Mouse (Mus musculus) midbrain, embryonic 11.5 days (tissue): ENCODE results near the gene Ankrd49. TPM values are rescaled to one million over a fixed set of nuclear protein-coding genes. Genes with fewer than 3 reads are reported as not detected.

Source experiments
- ATAC-seq: fragments of 200-750 bp; cut with Nextera tagmentation; 2 replicates; pipeline ENCODE4 v1.8.0; 2017; ENCODE audit warnings: moderate TSS enrichment, moderate library complexity; ENCODE audit not compliant: low FRiP score
- DNase-seq: peaks from one replicate; pipeline ENCODE4 v3.0.0; 2015; ENCODE audit warnings: low spot score; ENCODE audit errors: missing footprints
- H3K27ac ChIP-seq: fragments of 300-500 bp; sonication (generic); 2 replicates; pipeline ENCODE4 v1.5.1; 2014; ENCODE audit warnings: low read depth, low read length
- H3K27me3 ChIP-seq: fragments of 300-500 bp; sonication (generic); 2 replicates; pipeline ENCODE4 v1.6.1; 2014; ENCODE audit warnings: mild to moderate bottlenecking, low read length, moderate library complexity, mixed read lengths; ENCODE audit not compliant: control insufficient read depth, insufficient read depth
- H3K36me3 ChIP-seq: fragments of 300-500 bp; sonication (generic); 2 replicates; pipeline ENCODE4 v1.6.1; 2014; ENCODE audit warnings: mild to moderate bottlenecking, low read length, moderate library complexity, mixed read lengths; ENCODE audit not compliant: control insufficient read depth, insufficient read depth
- H3K4me1 ChIP-seq: fragments of 300-500 bp; sonication (generic); 2 replicates; pipeline ENCODE4 v1.6.1; 2014; ENCODE audit warnings: low read length; ENCODE audit not compliant: control insufficient read depth, insufficient read depth
- H3K4me2 ChIP-seq: fragments of 300-500 bp; sonication (generic); 2 replicates; pipeline ENCODE4 v1.6.1; 2014; ENCODE audit warnings: mild to moderate bottlenecking, moderate library complexity
- H3K4me3 ChIP-seq: fragments of 300-500 bp; sonication (generic); 2 replicates; pipeline ENCODE4 v1.5.1; 2014; ENCODE audit warnings: low read depth, low read length
- H3K9ac ChIP-seq: fragments of 300-500 bp; sonication (generic); 2 replicates; pipeline ENCODE4 v1.6.1; 2014; ENCODE audit warnings: low read length
- H3K9me3 ChIP-seq: fragments of 300-500 bp; sonication (generic); 2 replicates; pipeline ENCODE4 v1.6.1; 2016; ENCODE audit warnings: low read length; ENCODE audit not compliant: control insufficient read depth
- WGBS: fragments of 180-500 bp; shearing (Covaris S2); extraction: QIAGEN DNeasy Blood & Tissue Kit; methylation state at CpG from one replicate; pipeline ENCODE4 v1.1.7; 2014; 5-methylcytosine and 5-hydroxymethylcytosine counted together
- polyA plus RNA-seq: library from polyadenylated mRNA; unstranded; fragments of >200 nt; fragmentation: Nextera tagmentation; extraction: Ambion mirVana; gene quantifications from 2 replicates; pipeline ENCODE4 v1.2.1, GENCODE M21; 2014

The Ankrd49 gene
- polyA plus RNA-seq, 1 experiment from 2014 or later: 63.2 TPM

DNA sequence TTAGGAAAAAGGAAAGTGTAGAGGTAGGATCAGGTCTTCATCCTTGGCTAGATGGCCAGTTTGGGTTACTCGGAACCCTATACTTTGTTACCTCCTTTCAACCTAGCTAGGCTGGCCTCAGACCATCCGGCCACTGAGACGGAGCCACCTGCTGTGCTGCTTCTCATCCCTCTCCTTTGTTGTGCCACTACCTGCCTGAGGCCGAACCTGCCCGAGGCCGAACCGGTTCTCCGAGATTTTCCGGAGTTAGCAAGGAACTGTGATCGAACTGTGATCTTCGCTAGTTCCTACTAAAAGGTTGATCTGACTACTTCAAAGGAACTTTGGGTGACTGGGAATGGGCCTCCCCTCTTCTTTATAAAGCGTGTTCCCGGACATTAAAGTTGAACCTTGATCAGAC is 6.3 kb downstream of the Ankrd49 start:
- no peak for ATAC-seq
- no peak overlapping the region for H3K4me2 ChIP-seq
- no peak for DNase-seq
- H3K9me3 ChIP-seq: no peaks in the 10 kb centered on the region
- H3K4me1 ChIP-seq: no peaks in the 10 kb centered on the region
- no peak overlapping the region for H3K9ac ChIP-seq
- no peak overlapping the region for H3K27ac ChIP-seq
- peaks cover 6% of the 10 kb centered on the region for H3K36me3 ChIP-seq
- H3K4me3 ChIP-seq: no peak overlapping the region
- H3K27me3 ChIP-seq: no peaks in the 10 kb centered on the region
- WGBS: 47% methylated on average over 13 of the region's 13 CpGs

DNA sequence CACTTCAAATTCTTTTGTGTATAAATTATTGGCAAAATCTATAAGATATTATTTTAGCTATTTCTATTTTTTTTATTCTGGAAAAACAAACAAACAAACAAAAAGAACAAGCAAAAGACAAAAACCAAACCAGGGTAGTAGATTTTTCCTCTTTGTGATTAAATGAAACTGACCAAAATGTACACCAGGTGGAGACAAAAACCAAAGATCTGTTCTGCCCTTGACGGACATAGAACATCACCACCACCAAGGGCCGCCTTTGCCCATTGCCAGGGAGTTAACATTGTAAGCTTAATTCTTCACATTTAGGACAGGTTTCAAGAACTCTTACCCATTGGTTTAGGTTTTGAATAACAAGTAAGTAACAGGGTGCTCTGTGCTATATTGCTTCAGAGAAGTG is 10.8 kb downstream of the Ankrd49 start:
- H3K27ac ChIP-seq: no peak overlapping the region
- no peaks in the 10 kb centered on the region for H3K36me3 ChIP-seq
- no peak overlapping the region for H3K9ac ChIP-seq
- no peak for ATAC-seq
- no peaks in the 10 kb centered on the region for H3K9me3 ChIP-seq
- DNase-seq: no peak
- no peak overlapping the region for H3K4me3 ChIP-seq
- no peak overlapping the region for H3K4me2 ChIP-seq
- 46% methylated on average over 2 of the region's 2 CpGs for WGBS
- H3K4me1 ChIP-seq: peaks cover 6% of the 10 kb centered on the region
- H3K27me3 ChIP-seq: no peaks in the 10 kb centered on the region

DNA sequence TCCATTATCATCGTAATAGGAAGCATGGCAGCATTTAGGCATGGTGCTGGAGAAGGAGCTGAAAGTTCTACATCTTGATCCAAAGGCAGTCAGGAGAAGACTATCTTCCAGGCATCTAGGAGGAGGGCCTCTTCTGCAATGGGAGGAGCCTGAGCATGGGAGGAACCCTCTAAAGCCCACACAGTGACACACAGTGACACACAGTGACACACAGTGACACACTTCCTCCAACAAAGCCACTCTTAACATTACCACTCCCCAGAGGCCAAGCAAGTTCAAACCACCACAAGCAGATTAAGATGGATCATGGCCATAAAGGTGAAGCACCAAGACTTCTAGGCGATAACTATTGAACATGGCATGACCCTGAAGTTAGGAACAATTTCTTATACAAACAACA is 12.6 kb downstream of the Ankrd49 start:
- Histone ChIP-seq H3K27ac (no peak overlapping the region), H3K4me2 (no peak overlapping the region), H3K27me3 (no peaks in the 10 kb centered on the region), H3K36me3 (no peaks in the 10 kb centered on the region), H3K4me3 (no peak overlapping the region), H3K9ac (no peak overlapping the region), H3K4me1 (peaks cover 6% of the 10 kb centered on the region), H3K9me3 (no peaks in the 10 kb centered on the region)
- DNase-seq (no peak), ATAC-seq (no peak)
- WGBS: 85% methylated on average over 2 of the region's 2 CpGs

DNA sequence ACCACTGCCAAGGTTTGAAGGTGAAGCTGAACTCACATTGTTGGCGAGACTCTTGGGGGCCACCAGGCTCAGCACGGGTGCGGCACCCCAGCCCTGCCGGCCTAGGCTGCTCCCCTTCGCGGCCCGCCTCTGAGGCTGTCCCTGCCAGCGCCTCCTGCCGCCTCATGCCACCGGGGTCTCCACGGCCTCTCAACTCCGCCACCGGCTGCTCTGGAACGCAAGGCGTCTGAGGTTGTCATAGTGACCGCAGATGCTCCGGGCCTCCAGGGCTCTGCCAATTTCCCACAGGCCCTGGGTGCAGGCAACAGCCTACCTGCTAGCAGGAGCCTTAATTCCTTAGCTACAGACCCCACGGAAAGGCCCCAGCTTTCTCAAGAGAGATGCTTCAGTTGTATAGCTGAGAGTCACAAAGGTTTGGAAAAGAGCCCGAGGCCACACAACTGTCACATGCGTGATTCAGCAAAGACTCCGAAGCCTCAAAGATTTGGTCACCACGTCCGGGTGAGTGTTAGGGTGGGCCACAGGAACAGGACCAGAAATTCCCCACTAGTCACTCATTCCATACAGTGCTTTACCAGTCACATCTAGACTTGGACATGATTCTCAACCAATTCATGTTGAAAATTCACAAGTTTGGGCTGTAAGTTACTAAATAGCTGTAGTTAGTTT is 13.7 kb downstream of the Ankrd49 start, which contains the start of gene 1700012B09Rik:
Gene 1700012B09Rik, minus strand, starts transcription at position 228 of the 669 bp plus-strand sequence.
- no peaks in the 10 kb centered on the region for H3K27me3 ChIP-seq
- no peaks in the 10 kb centered on the region for H3K9me3 ChIP-seq
- H3K4me2 ChIP-seq: peak within 1 kb of the TSS; percentile 30
- peak within 1 kb of the TSS; percentile 20; the same call in 1 of the 2 replicates for H3K9ac ChIP-seq
- 18% methylated on average over 23 of the region's 23 CpGs for WGBS
- peak; percentile 87 for DNase-seq
- no peak within 1 kb of the TSS for H3K27ac ChIP-seq
- H3K4me1 ChIP-seq: peaks cover 6% of the 10 kb centered on the region
- H3K36me3 ChIP-seq: no peaks in the 10 kb centered on the region
- no peak within 1 kb of the TSS for H3K4me3 ChIP-seq
- peak; percentile 77 for ATAC-seq

DNA sequence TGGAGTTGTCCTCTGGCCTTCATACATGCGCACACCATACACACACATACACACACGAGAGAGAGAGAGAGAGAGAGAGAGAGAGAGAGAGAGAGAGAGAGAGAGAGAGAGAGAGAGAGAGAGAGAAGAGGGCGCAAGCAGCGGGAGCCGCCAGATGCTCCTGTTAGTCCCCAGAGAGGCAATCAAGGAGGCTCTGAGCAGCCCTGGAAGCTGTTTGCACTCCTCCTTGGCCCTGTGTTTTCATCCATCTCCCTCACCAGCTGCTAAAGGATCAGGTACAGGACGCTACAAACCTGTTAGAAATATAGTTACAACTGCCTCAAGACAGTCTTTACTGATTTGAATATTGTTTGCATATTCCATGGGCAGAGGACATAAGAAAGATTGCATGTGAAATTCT is 14.8 kb downstream of the Ankrd49 start:
- ATAC-seq (no peak), DNase-seq (no peak)
- Histone ChIP-seq H3K9ac (no peak overlapping the region), H3K36me3 (no peaks in the 10 kb centered on the region), H3K27ac (no peak overlapping the region), H3K4me1 (peaks cover 6% of the 10 kb centered on the region), H3K4me2 (no peak overlapping the region), H3K9me3 (no peaks in the 10 kb centered on the region), H3K27me3 (no peaks in the 10 kb centered on the region), H3K4me3 (no peak overlapping the region)
- WGBS: 66% methylated on average over 6 of the region's 6 CpGs

DNA sequence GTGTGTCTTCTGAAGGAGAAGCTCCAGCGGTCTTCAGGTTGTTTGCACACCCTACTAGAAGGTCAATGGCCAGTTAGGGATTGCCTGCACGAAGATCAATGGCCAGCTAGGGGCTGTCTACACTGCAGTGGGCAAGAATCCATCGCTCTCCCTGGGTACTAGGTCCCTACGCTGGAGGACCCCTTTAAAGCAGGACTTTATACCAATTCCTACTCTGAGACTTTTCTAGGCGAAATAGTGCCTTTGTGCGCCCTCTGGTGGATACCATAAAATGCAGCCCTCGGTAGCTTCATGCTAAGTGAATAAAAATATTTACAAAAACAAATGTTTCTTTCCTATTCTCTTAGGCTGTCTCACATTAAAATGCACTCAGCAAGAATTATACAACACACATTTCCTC is 19.9 kb downstream of the Ankrd49 start:
- Histone ChIP-seq H3K4me1 (no peaks in the 10 kb centered on the region), H3K9ac (no peak overlapping the region), H3K9me3 (no peaks in the 10 kb centered on the region), H3K4me2 (no peak overlapping the region), H3K4me3 (no peak overlapping the region), H3K27ac (no peak overlapping the region), H3K36me3 (no peaks in the 10 kb centered on the region), H3K27me3 (no peaks in the 10 kb centered on the region)
- WGBS: 23% methylated on average over 7 of the region's 7 CpGs
- peak; percentile 97 for DNase-seq
- ATAC-seq: peak; percentile 59; the same call in 1 of the 2 replicates

DNA sequence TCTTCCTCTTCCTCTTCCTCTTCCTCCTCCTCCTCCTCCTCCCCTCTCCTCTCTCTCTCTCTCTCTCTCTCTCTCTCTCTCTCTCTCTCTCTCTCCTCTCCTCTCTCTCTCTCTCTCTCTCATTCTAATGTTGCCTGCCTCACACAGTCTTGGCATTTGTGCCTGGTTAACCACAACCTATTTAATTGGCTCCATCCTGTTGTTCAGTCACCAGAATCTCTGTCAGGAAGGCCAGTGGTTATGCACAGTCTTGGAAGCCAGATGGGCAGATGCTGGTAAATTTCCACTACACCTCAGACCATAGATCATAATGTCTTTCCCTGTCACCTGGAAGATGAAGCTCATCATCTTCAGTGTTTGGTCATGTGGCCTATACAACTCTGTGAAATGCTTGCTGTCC is 25.4 kb downstream of the Ankrd49 start:
- Histone ChIP-seq H3K27ac (no peak overlapping the region), H3K4me2 (no peak overlapping the region), H3K9ac (no peak overlapping the region), H3K4me1 (no peaks in the 10 kb centered on the region), H3K27me3 (no peaks in the 10 kb centered on the region), H3K9me3 (no peaks in the 10 kb centered on the region), H3K36me3 (no peaks in the 10 kb centered on the region), H3K4me3 (no peak overlapping the region)
- no peak for DNase-seq
- no peak for ATAC-seq

DNA sequence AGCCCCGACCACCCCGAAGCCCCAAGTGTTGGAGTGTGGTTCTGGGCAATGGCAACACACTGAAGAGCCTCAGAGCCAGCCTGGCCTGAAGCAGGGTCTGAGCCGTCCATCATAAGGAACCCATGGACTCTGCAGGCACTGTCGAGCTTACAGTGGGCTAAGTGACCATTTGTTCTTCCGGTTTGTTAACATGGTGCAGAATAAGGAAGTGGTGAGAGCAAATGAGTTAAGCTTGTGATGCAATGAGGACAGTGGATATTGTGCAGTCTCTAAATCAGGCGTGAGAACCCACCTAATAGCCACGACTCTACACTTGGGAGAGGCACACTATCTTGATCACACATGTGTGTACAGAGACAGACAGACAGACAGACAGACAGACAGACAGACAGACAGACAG is 26.1 kb downstream of the Ankrd49 start:
- WGBS: 80% methylated on average over 7 of the region's 7 CpGs
- no peak for DNase-seq
- H3K4me1 ChIP-seq: no peaks in the 10 kb centered on the region
- no peak overlapping the region for H3K4me3 ChIP-seq
- no peak overlapping the region for H3K9ac ChIP-seq
- no peak overlapping the region for H3K27ac ChIP-seq
- H3K36me3 ChIP-seq: no peaks in the 10 kb centered on the region
- H3K4me2 ChIP-seq: no peak overlapping the region
- ATAC-seq: no peak
- H3K27me3 ChIP-seq: no peaks in the 10 kb centered on the region
- H3K9me3 ChIP-seq: no peaks in the 10 kb centered on the region

DNA sequence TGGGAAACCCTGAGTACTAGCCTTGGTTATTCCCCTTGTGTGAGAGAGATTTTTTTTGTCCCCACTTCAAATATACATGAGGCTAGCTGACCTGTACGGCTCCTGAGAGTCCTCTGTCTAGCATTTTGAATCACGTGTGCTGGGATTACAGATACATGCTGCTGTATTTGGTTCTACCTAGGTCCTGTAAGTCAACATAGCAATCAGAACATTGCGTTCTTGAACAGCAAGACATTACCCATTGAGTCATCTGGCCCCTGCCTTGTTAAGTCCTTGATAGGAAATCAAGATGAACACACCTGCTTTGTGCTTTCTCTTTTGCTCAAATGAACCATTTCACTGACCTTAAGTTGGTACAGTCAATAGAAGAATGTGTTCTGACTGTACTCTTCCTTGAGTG is 30.2 kb downstream of the Ankrd49 start:
- ATAC-seq: no peak
- no peaks in the 10 kb centered on the region for H3K36me3 ChIP-seq
- WGBS: 85% methylated on average over 3 of the region's 3 CpGs
- no peak overlapping the region for H3K4me3 ChIP-seq
- H3K9me3 ChIP-seq: no peaks in the 10 kb centered on the region
- H3K9ac ChIP-seq: no peak overlapping the region
- no peak overlapping the region for H3K4me2 ChIP-seq
- no peak overlapping the region for H3K27ac ChIP-seq
- no peak for DNase-seq
- H3K27me3 ChIP-seq: peaks cover 15% of the 10 kb centered on the region
- H3K4me1 ChIP-seq: peaks cover 8% of the 10 kb centered on the region; the same call in 1 of the 2 replicates
